Comparison of ENCODE assay signal across 10 mouse cellular contexts in the genomic region with DNA sequence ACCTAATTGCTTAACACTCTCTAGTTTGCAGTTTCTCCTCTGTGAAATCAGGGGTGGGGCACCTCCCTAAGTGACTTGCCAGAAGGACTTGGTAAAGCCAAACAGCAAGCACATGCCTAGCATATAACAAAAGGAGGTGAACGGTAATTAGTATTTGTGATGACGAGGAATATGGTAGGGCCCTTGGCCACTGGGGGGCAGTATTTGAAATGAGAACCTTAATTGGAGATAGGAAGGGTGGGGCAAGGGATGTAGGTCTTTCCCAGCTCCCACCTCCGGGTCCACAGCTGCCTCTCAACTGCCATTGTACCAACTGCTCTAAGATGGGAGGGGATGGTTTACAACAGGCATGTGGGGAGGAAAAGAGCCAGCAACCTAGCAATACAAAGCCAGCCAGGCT. TPM values are rescaled to one million over a fixed set of nuclear protein-coding genes. Genes with fewer than 3 reads are reported as not detected.
A peak's percentile ranks its signal among the peaks of the same experiment; 100 is the strongest.
DNase-seq lines count a peak whose midpoint lies in the region; ATAC-seq lines count a peak whose summit lies in the region.
"Had no signal": no experiment of that assay in that cellular context is flagged by ENCODE, and none has a peak within 500 bp of the region (broad histone marks: within the 10 kb centered on the region; RNA-seq: fewer than 3 reads in every experiment).

No protein-coding gene starts in this region.

- H3K36me3 ChIP-seq in kidney, embryonic 15.5 days, result no peaks in the 10 kb centered on the region
- H3K36me3 ChIP-seq in heart, embryonic 11.5 days (ENCODE audit: control insufficient read depth, insufficient read depth, low read length), result no peaks in the 10 kb centered on the region
- H3K36me3 ChIP-seq: embryonic facial prominence, embryonic 12.5 days had no signal

- H3K9ac ChIP-seq in kidney, embryonic 15.5 days, result no peak overlapping the region
- H3K9ac ChIP-seq in heart, embryonic 11.5 days (ENCODE audit: low read depth, low read length), result no peak overlapping the region
- H3K9ac ChIP-seq: embryonic facial prominence, embryonic 12.5 days had no signal

- no peak overlapping the region for H3K4me3 ChIP-seq in kidney, embryonic 15.5 days (replicated peaks)
- no peak overlapping the region for H3K4me3 ChIP-seq in heart, embryonic 11.5 days (ENCODE audit: low read depth, low read length)
- H3K4me3 ChIP-seq: embryonic facial prominence, embryonic 12.5 days had no signal

- no peaks in the 10 kb centered on the region for H3K9me3 ChIP-seq in kidney, embryonic 15.5 days (replicated peaks)
- H3K9me3 ChIP-seq in heart, embryonic 11.5 days (replicated peaks; ENCODE audit: control insufficient read depth, low read length), result no peaks in the 10 kb centered on the region
- H3K9me3 ChIP-seq: embryonic facial prominence, embryonic 12.5 days had no signal

- peak; percentile 26 for DNase-seq in kidney, adult 11 months
- peak; percentile 25 for DNase-seq in MN1 (ENCODE audit: low spot score)
- DNase-seq in cerebellum, adult 9-10 months, result peak; percentile 53
- DNase-seq in layer of hippocampus, adult 11-12 months (ENCODE audit: low spot score), result peak; percentile 56
- peak; percentile 64 for DNase-seq in urinary bladder, postnatal 25 days (ENCODE audit: low spot score)

- ATAC-seq in kidney, embryonic 15.5 days (replicated peaks; ENCODE audit: low FRiP score), result no peak; the same call in 1 of the 2 replicates
- no peak for ATAC-seq in heart, embryonic 11.5 days (replicated peaks; ENCODE audit: insufficient number of reproducible peaks, low FRiP score, low TSS enrichment)
- ATAC-seq in megakaryocyte progenitor cell, adult 5-6 weeks (replicated peaks; ENCODE audit: poor library complexity), result peak; percentile 57

- no peak overlapping the region for H3K4me2 ChIP-seq in kidney, embryonic 15.5 days
- peak overlapping the region; percentile 22; the same call in 1 of the 2 replicates for H3K4me2 ChIP-seq in heart, embryonic 11.5 days
- H3K4me2 ChIP-seq: embryonic facial prominence, embryonic 12.5 days had no signal

- no peak overlapping the region for H3K27ac ChIP-seq in kidney, embryonic 15.5 days
- H3K27ac ChIP-seq in heart, embryonic 11.5 days (ENCODE audit: low read depth, low read length), result peak overlapping the region; percentile 87; the same call in 1 of the 2 replicates
- H3K27ac ChIP-seq: embryonic facial prominence, embryonic 12.5 days had no signal

- H3K27me3 ChIP-seq in kidney, embryonic 15.5 days, result no peaks in the 10 kb centered on the region; the same call in 1 of the 2 replicates
- H3K27me3 ChIP-seq in heart, embryonic 11.5 days (ENCODE audit: control insufficient read depth, insufficient read depth, low read length), result no peaks in the 10 kb centered on the region; the same call in 1 of the 2 replicates
- H3K27me3 ChIP-seq: embryonic facial prominence, embryonic 12.5 days had no signal

- H3K4me1 ChIP-seq in kidney, embryonic 15.5 days, result no peaks in the 10 kb centered on the region
- peaks cover 24% of the 10 kb centered on the region for H3K4me1 ChIP-seq in heart, embryonic 11.5 days (ENCODE audit: control insufficient read depth, insufficient read depth, low read length)
- H3K4me1 ChIP-seq: embryonic facial prominence, embryonic 12.5 days had no signal

- 25% methylated on average over 3 of the region's 3 CpGs for WGBS in kidney, embryonic 15.5 days
- WGBS in heart, embryonic 11.5 days (ENCODE audit: insufficient replicate concordance), result 31% methylated on average over 3 of the region's 3 CpGs

RNA-seq across cellular contexts. Expression of a gene that starts 2.5 kb away (rescaled TPM):
- polyA plus RNA-seq in kidney, embryonic 15.5 days (2015; fragmentation: Nextera tagmentation; extraction: Ambion mirVana), result 0.50 and 1.4 TPM in 2 replicates
- 10.0 and 10.5 TPM in 2 replicates for polyA plus RNA-seq in heart, embryonic 11.5 days (2014; fragmentation: Nextera tagmentation; extraction: Ambion mirVana)
- not detected in 2 replicates for total RNA-seq in megakaryocyte progenitor cell, adult 5-6 weeks (2015)
- not detected in 2 replicates for total RNA-seq in megakaryocyte progenitor cell, adult 5-6 weeks (2017)

RNA-seq across cellular contexts. Expression of a gene that starts 42.2 kb away (rescaled TPM):
- 0.36 TPM in 1 of 2 replicates, not detected in the other for polyA plus RNA-seq in kidney, embryonic 15.5 days (2015; fragmentation: Nextera tagmentation; extraction: Ambion mirVana)
- polyA plus RNA-seq in heart, embryonic 11.5 days (2014; fragmentation: Nextera tagmentation; extraction: Ambion mirVana), result 0.16 TPM in 1 of 2 replicates, not detected in the other
- total RNA-seq in megakaryocyte progenitor cell, adult 5-6 weeks (2015), result not detected in 2 replicates
- total RNA-seq in megakaryocyte progenitor cell, adult 5-6 weeks (2017), result not detected in 2 replicates
- polyA plus RNA-seq: embryonic facial prominence, embryonic 12.5 days; lung, embryonic 16.5 days had no signal
